Mouse (Mus musculus): Measurements from ENCODE around the gene Nceh1. TPM values are rescaled to one million over a fixed set of nuclear protein-coding genes. Genes with fewer than 3 reads are reported as not detected.
"Not testable (repeated sequence)": the region's sequence is repeated elsewhere in the genome, so short reads cannot be mapped to it uniquely, and the experiment has no call there.

Gene Nceh1
- polyA plus RNA-seq, 1 experiment from 2014 or later: 21.3 TPM

DNA sequence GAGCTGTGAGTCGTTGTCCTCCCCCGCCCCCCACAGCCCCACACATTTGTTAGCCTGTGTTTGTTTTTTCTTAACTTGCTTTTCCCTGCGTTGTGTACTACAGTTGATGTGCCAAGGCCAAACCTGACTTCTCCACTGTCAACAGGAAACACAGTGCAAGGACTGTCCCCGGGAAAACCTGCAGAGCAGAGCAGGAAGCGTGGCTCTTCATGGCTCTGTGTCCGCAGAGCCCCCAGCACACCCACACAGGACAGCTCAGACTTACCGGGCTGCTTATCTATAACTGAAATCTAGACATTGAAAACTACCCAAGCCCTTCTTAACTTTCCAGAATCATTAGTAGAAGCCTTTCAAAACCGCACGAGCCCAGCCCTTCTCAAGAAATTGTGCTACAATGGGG, 102.3 kb downstream of the Nceh1 start:
- Histone ChIP-seq H3K27ac (replicated peaks in 1 of 2; ENCODE audit: control insufficient read depth in 1 of 2, insufficient read depth in 1 of 2, low read depth in 2 of 2, low read length in 2 of 2) (no peak overlapping the region), H3K4me1 (ENCODE audit: control insufficient read depth in 2 of 2, insufficient read depth in 2 of 2, low read length in 2 of 2) (peaks cover 10 to 12% of the 10 kb centered on the region in 2 experiments), H3K4me3 (ENCODE audit: control insufficient read depth in 1 of 2, insufficient read depth in 1 of 2, low read depth in 1 of 2, low read length in 2 of 2) (no peak overlapping the region), H3K4me2 (ENCODE audit: low read length) (no peak overlapping the region), H3K9me3 (ENCODE audit: control insufficient read depth, low read length) (no peaks in the 10 kb centered on the region), H3K36me3 (ENCODE audit: control insufficient read depth, insufficient read depth, low read length) (no peaks in the 10 kb centered on the region), H3K27me3 (ENCODE audit: control insufficient read depth, insufficient read depth, low read length) (no peaks in the 10 kb centered on the region), H3K9ac (ENCODE audit: low read length) (no peak overlapping the region)
- WGBS: 61% methylated on average over 9 of the region's 9 CpGs
- ATAC-seq (ENCODE audit: insufficient number of reproducible peaks, insufficient read depth, low FRiP score, low read depth): no peak

DNA sequence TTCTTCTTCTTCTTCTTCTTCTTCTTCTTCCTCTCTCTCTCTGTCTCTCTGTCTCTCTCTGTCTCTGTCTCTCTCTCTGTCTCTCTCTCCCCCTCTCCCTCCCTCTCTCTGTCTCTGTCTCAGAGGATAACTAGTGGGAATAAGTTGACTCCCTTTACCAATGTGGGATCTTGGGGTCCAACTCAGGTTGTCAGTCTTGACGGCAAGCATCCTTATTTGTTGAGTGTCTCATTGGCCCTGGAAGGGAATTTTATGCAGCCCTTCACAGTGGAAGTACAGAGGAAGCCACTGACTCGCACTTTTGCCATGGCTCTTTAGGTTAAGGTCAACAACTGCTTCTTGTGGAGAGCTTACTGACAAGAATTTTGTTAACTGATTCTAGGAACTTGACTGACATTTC, 105.5 kb downstream of the Nceh1 start:
- no peaks in the 10 kb centered on the region for H3K9me3 ChIP-seq (ENCODE audit: control insufficient read depth, low read length)
- H3K36me3 ChIP-seq (ENCODE audit: control insufficient read depth, insufficient read depth, low read length): no peaks in the 10 kb centered on the region
- no peak for ATAC-seq (ENCODE audit: insufficient number of reproducible peaks, insufficient read depth, low FRiP score, low read depth)
- no peak overlapping the region for H3K9ac ChIP-seq (ENCODE audit: low read length)
- no peak overlapping the region for H3K4me3 ChIP-seq (ENCODE audit: control insufficient read depth in 1 of 2, insufficient read depth in 1 of 2, low read depth in 1 of 2, low read length in 2 of 2)
- no peaks in the 10 kb centered on the region for H3K27me3 ChIP-seq (ENCODE audit: control insufficient read depth, insufficient read depth, low read length)
- H3K27ac ChIP-seq (replicated peaks in 1 of 2; ENCODE audit: control insufficient read depth in 1 of 2, insufficient read depth in 1 of 2, low read depth in 2 of 2, low read length in 2 of 2): no peak overlapping the region
- 53% methylated on average over 2 of the region's 2 CpGs for WGBS
- no peak overlapping the region for H3K4me2 ChIP-seq (ENCODE audit: low read length)
- H3K4me1 ChIP-seq (ENCODE audit: control insufficient read depth in 2 of 2, insufficient read depth in 2 of 2, low read length in 2 of 2): peaks cover 2 to 3% of the 10 kb centered on the region in 2 experiments; a peak in 3 of 4 replicates

DNA sequence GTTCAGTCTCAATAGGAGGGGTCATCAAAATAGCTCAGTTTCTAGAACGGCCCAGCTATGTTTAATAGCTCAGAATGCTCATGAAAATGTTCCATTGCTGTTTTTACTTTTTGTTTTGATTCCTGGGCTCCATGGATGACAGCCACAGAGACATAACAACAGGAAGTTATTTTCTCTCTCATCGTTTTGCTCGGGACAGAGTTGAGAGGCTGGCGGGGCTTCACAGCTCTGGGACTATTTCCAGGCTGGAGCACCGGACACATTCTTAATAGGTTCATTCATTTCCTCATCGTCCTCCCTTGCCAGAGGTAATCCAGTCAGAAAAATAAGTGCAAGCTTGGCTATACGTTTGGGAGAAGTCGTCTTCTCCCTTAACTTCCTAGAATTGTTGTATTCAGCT, 106.1 kb downstream of the Nceh1 start:
- H3K4me3 ChIP-seq (ENCODE audit: control insufficient read depth in 1 of 2, insufficient read depth in 1 of 2, low read depth in 1 of 2, low read length in 2 of 2): no peak overlapping the region
- H3K27ac ChIP-seq (replicated peaks in 1 of 2; ENCODE audit: control insufficient read depth in 1 of 2, insufficient read depth in 1 of 2, low read depth in 2 of 2, low read length in 2 of 2): no peak overlapping the region; a peak in 1 of 4 replicates
- H3K27me3 ChIP-seq (ENCODE audit: control insufficient read depth, insufficient read depth, low read length): no peaks in the 10 kb centered on the region
- no peaks in the 10 kb centered on the region; a peak in 1 of 4 replicates for H3K4me1 ChIP-seq (ENCODE audit: control insufficient read depth in 2 of 2, insufficient read depth in 2 of 2, low read length in 2 of 2)
- no peaks in the 10 kb centered on the region for H3K36me3 ChIP-seq (ENCODE audit: control insufficient read depth, insufficient read depth, low read length)
- WGBS: 33% methylated on average over 8 of the region's 8 CpGs
- no peak overlapping the region for H3K9ac ChIP-seq (ENCODE audit: low read length)
- H3K9me3 ChIP-seq (ENCODE audit: control insufficient read depth, low read length): no peaks in the 10 kb centered on the region
- no peak overlapping the region for H3K4me2 ChIP-seq (ENCODE audit: low read length)
- ATAC-seq (ENCODE audit: insufficient number of reproducible peaks, insufficient read depth, low FRiP score, low read depth): no peak

DNA sequence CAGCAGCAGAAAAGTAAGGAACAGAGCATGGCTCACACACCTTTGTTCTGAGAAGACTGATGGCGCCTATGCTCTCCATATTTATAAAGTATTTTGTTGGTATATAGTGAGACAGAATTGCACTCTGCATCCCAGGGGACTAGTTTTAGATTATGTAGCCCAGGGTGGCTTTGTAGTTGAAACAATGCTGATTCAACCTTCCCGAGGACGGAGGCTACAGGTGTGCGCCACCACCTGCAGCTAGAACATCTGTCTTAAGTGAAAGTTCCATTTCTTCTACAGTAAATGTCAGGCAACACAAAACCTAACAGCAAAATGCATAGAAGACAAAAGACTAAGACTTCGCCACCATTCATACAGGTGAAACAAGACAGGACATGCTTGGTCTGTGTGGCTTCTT, 107.5 kb downstream of the Nceh1 start:
- H3K27me3 ChIP-seq (ENCODE audit: control insufficient read depth, insufficient read depth, low read length): no peaks in the 10 kb centered on the region
- no peak overlapping the region for H3K4me3 ChIP-seq (ENCODE audit: control insufficient read depth in 1 of 2, insufficient read depth in 1 of 2, low read depth in 1 of 2, low read length in 2 of 2)
- no peak overlapping the region for H3K27ac ChIP-seq (replicated peaks in 1 of 2; ENCODE audit: control insufficient read depth in 1 of 2, insufficient read depth in 1 of 2, low read depth in 2 of 2, low read length in 2 of 2)
- 80% methylated on average over 5 of the region's 5 CpGs for WGBS
- H3K36me3 ChIP-seq (ENCODE audit: control insufficient read depth, insufficient read depth, low read length): no peaks in the 10 kb centered on the region
- H3K4me2 ChIP-seq (ENCODE audit: low read length): no peak overlapping the region
- no peaks in the 10 kb centered on the region for H3K9me3 ChIP-seq (ENCODE audit: control insufficient read depth, low read length)
- no peaks in the 10 kb centered on the region; a peak in 1 of 4 replicates for H3K4me1 ChIP-seq (ENCODE audit: control insufficient read depth in 2 of 2, insufficient read depth in 2 of 2, low read length in 2 of 2)
- no peak overlapping the region for H3K9ac ChIP-seq (ENCODE audit: low read length)
- ATAC-seq (ENCODE audit: insufficient number of reproducible peaks, insufficient read depth, low FRiP score, low read depth): no peak

DNA sequence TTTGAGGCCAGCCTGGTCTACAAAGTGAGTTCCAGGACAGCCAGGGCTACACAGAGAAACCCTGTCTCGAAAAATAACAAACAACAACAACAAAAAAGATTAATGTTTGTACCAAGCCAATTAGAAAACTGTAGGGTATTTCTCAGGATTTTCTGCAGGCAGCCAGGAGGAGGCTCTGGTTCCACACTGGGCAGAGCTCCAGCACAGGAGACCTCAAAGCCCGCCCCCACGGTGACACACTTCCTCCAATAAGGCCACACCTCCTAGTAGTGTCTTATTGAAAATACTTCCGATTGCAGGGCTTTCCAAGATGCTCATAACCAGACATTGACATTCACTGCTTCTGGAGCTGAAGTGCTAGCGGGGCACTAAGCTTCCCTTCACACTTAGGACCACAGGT, 108.2 kb downstream of the Nceh1 start:
- not testable (repeated sequence) for ATAC-seq (ENCODE audit: insufficient number of reproducible peaks, insufficient read depth, low FRiP score, low read depth); H3K9me3 ChIP-seq (ENCODE audit: control insufficient read depth, low read length); H3K27me3 ChIP-seq (ENCODE audit: control insufficient read depth, insufficient read depth, low read length); H3K27ac ChIP-seq (replicated peaks in 1 of 2; ENCODE audit: control insufficient read depth in 1 of 2, insufficient read depth in 1 of 2, low read depth in 2 of 2, low read length in 2 of 2); H3K4me1 ChIP-seq (ENCODE audit: control insufficient read depth in 2 of 2, insufficient read depth in 2 of 2, low read length in 2 of 2); H3K9ac ChIP-seq (ENCODE audit: low read length); H3K36me3 ChIP-seq (ENCODE audit: control insufficient read depth, insufficient read depth, low read length); H3K4me3 ChIP-seq (ENCODE audit: control insufficient read depth in 1 of 2, insufficient read depth in 1 of 2, low read depth in 1 of 2, low read length in 2 of 2); H3K4me2 ChIP-seq (ENCODE audit: low read length)
- 83% methylated on average over 5 of the region's 5 CpGs for WGBS

DNA sequence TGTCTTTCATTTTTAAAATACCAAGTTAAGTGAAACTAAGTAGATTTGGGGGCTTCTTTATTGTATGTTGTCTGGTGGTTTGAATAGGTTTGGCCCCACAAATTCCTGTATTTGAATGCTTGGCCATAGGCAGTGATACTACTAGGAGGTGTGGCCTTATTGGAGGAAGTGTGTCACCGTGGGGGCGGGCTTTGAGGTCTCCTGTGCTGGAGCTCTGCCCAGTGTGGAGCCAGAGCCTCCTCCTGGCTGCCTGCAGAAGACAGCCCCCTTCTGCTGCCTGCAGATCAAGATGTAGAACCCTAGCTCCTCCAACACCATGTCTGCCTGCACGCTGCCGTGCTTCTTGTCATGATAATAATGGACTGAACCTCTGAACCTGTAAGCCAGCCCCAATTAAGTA, 108.6 kb downstream of the Nceh1 start:
- H3K27ac ChIP-seq (replicated peaks in 1 of 2; ENCODE audit: control insufficient read depth in 1 of 2, insufficient read depth in 1 of 2, low read depth in 2 of 2, low read length in 2 of 2); H3K4me2 ChIP-seq (ENCODE audit: low read length); H3K9me3 ChIP-seq (ENCODE audit: control insufficient read depth, low read length); H3K36me3 ChIP-seq (ENCODE audit: control insufficient read depth, insufficient read depth, low read length); H3K9ac ChIP-seq (ENCODE audit: low read length); H3K27me3 ChIP-seq (ENCODE audit: control insufficient read depth, insufficient read depth, low read length); ATAC-seq (ENCODE audit: insufficient number of reproducible peaks, insufficient read depth, low FRiP score, low read depth); H3K4me3 ChIP-seq (ENCODE audit: control insufficient read depth in 1 of 2, insufficient read depth in 1 of 2, low read depth in 1 of 2, low read length in 2 of 2); H3K4me1 ChIP-seq (ENCODE audit: control insufficient read depth in 2 of 2, insufficient read depth in 2 of 2, low read length in 2 of 2): not testable (repeated sequence)
- WGBS: 81% methylated on average over 4 of the region's 4 CpGs

DNA sequence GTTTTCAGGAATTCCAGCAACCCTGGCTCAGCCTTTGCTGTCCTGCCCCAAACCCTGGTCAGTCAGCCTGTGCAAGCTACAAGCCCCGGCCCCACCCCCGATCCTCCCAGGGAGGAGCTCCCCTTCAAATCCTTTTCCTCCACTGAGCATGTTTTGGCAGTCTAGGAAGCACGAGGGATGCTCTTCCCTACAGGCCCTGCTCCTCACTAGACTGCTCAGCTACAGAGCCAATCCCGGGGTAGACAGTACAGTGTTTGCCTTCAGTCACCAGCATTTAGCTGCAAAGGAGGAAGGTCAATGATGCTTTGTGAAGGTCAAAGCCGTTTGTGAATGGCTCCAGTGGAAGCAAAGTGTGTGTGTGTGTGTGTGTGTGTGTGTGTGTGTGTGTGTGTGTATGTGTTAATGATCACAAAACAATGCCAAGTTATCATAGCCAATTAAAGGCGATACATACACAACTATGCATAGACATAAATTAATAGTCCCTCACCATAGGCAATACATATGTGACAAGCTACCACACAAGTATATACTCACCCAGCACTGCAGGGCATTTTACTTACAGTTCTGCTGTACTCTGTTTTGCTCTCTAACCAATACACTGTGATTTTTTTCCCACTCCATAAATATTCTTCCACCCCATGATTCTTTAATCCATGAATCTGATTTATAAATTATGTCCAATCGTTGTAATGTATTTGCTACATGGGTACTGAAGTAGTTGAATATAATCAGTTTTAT, 111.0 kb downstream of the Nceh1 start:
- no peak overlapping the region for H3K9ac ChIP-seq (ENCODE audit: low read length)
- ATAC-seq (ENCODE audit: insufficient number of reproducible peaks, insufficient read depth, low FRiP score, low read depth): no peak
- no peak overlapping the region for H3K27ac ChIP-seq (replicated peaks in 1 of 2; ENCODE audit: control insufficient read depth in 1 of 2, insufficient read depth in 1 of 2, low read depth in 2 of 2, low read length in 2 of 2)
- H3K4me1 ChIP-seq (ENCODE audit: control insufficient read depth in 2 of 2, insufficient read depth in 2 of 2, low read length in 2 of 2): no peaks in the 10 kb centered on the region; a peak in 1 of 4 replicates
- no peaks in the 10 kb centered on the region for H3K36me3 ChIP-seq (ENCODE audit: control insufficient read depth, insufficient read depth, low read length)
- H3K4me2 ChIP-seq (ENCODE audit: low read length): no peak overlapping the region
- no peak overlapping the region for H3K4me3 ChIP-seq (ENCODE audit: control insufficient read depth in 1 of 2, insufficient read depth in 1 of 2, low read depth in 1 of 2, low read length in 2 of 2)
- 59% methylated on average over 7 of the region's 7 CpGs for WGBS
- no peaks in the 10 kb centered on the region for H3K27me3 ChIP-seq (ENCODE audit: control insufficient read depth, insufficient read depth, low read length)
- H3K9me3 ChIP-seq (ENCODE audit: control insufficient read depth, low read length): no peaks in the 10 kb centered on the region

DNA sequence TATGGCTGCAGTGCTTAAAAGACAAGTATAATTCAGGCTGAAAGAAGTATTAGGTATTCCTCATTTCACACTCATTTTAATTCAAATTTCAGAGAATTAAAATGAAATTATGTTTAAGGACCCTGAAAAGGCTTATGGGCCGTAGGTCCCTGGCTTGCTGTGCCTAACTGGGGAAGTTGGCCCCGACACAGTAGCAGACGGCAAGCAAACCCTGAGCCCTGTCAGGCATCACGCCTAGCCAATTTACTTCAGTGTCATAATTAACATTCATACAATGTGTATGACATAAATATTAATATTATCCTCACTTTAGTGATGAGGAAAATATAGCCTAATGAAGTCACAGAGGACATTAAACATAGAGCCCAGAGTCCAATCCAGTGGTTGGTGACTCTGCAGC, 117.7 kb downstream of the Nceh1 start:
- H3K27me3 ChIP-seq (ENCODE audit: control insufficient read depth, insufficient read depth, low read length): no peaks in the 10 kb centered on the region
- H3K4me3 ChIP-seq (ENCODE audit: control insufficient read depth in 1 of 2, insufficient read depth in 1 of 2, low read depth in 1 of 2, low read length in 2 of 2): no peak overlapping the region
- H3K4me1 ChIP-seq (ENCODE audit: control insufficient read depth in 2 of 2, insufficient read depth in 2 of 2, low read length in 2 of 2): no peaks in the 10 kb centered on the region
- no peaks in the 10 kb centered on the region for H3K9me3 ChIP-seq (ENCODE audit: control insufficient read depth, low read length)
- no peak overlapping the region for H3K4me2 ChIP-seq (ENCODE audit: low read length)
- no peak for ATAC-seq (ENCODE audit: insufficient number of reproducible peaks, insufficient read depth, low FRiP score, low read depth)
- WGBS: 90% methylated on average over 4 of the region's 4 CpGs
- no peak overlapping the region for H3K9ac ChIP-seq (ENCODE audit: low read length)
- no peaks in the 10 kb centered on the region for H3K36me3 ChIP-seq (ENCODE audit: control insufficient read depth, insufficient read depth, low read length)
- no peak overlapping the region for H3K27ac ChIP-seq (replicated peaks in 1 of 2; ENCODE audit: control insufficient read depth in 1 of 2, insufficient read depth in 1 of 2, low read depth in 2 of 2, low read length in 2 of 2)

Measured in heart, embryonic 14.5 days (tissue).